ENCODE assay signal across 8 mouse cellular contexts in the genomic region with DNA sequence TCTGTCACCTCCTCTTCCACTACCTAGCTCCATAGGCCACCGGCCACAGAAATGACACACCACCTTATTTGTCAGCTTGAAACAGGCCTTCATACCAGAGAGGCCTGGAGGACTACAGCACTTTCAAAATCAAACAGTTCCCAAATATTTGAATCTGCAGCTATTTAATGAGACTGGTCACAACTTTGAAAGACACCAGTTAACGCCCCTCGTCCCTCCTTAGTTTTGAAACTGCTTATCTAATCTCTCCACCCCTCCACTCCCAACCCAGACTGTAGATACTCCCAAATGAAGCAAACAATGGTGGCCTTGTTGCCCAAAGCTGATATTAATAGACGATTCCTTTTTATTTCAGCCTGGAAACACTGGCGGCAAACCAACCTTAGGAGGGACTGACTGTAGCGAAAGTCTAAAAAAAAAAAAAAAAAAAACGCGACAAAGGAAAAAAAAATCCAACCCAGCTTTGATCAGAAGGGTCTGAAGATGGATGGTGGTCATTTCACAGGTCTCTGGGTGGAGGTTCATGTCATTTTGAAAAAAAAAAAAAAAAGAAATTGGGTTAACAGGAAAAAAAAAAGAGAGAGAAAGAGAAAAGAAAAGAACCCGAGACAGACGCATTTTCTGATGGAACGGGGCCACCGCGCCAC.
DNase-seq lines count a peak whose midpoint lies in the region; ATAC-seq and TF ChIP-seq lines count a peak whose summit lies in the region.

No protein-coding gene starts in this region.

- TF ChIP-seq CTCF in heart, adult 2 months (IDR thresholded peaks at IDR 0.05), result no peak
- TF ChIP-seq CTCF in ES-Bruce4 (IDR thresholded peaks at IDR 0.05; ENCODE audit: low read depth, low read length), result no peak
- no peak for TF ChIP-seq CTCF in forebrain, postnatal 0 days (IDR thresholded peaks at IDR 0.05; ENCODE audit: low read depth)

- no peaks in the 10 kb centered on the region for H3K36me3 ChIP-seq in heart, embryonic 11.5 days (ENCODE audit: control insufficient read depth, insufficient read depth, low read length)
- H3K36me3 ChIP-seq in heart, adult 2 months (ENCODE audit: control insufficient read depth, insufficient read depth, low read length), result no peaks in the 10 kb centered on the region
- H3K36me3 ChIP-seq in ES-Bruce4 (ENCODE audit: control insufficient read depth, insufficient read depth, low read length, poor library complexity, severe bottlenecking), result no peaks in the 10 kb centered on the region
- no peaks in the 10 kb centered on the region for H3K36me3 ChIP-seq in forebrain, postnatal 0 days (ENCODE audit: insufficient read depth)
- H3K36me3 ChIP-seq in liver, embryonic 16.5 days (ENCODE audit: control insufficient read depth, insufficient read depth), result no peaks in the 10 kb centered on the region

- H3K79me2 ChIP-seq in heart, adult 2 months (replicated peaks; ENCODE audit: control insufficient read depth, insufficient read depth, low read length), result no peaks in the 10 kb centered on the region

- no peak for DNase-seq in heart, adult 2 months
- DNase-seq in forebrain, postnatal 0 days, result peak; percentile 34
- DNase-seq in layer of hippocampus, adult 9-10 months (ENCODE audit: low spot score), result no peak
- DNase-seq in layer of hippocampus, adult 8-10 months (ENCODE audit: low spot score in 2 of 2), result no peak
- no peak for DNase-seq in frontal cortex, postnatal 14 days (ENCODE audit: low spot score in 2 of 2)

- TF ChIP-seq EP300 in heart, adult 2 months (IDR thresholded peaks at IDR 0.05; ENCODE audit: insufficient read depth, low read depth, low read length), result no peak
- TF ChIP-seq EP300 in ES-Bruce4 (IDR thresholded peaks at IDR 0.05; ENCODE audit: insufficient read depth, low read depth, low read length), result no peak

- H3K4me3 ChIP-seq in heart, embryonic 11.5 days (ENCODE audit: low read depth, low read length), result no peak overlapping the region; the same call in 1 of the 2 replicates
- no peak overlapping the region for H3K4me3 ChIP-seq in heart, adult 2 months
- H3K4me3 ChIP-seq in ES-Bruce4 (ENCODE audit: low read depth, low read length), result no peak overlapping the region
- H3K4me3 ChIP-seq in forebrain, postnatal 0 days (ENCODE audit: low read depth, low read length), result peak overlapping the region; percentile 17
- H3K4me3 ChIP-seq in liver, embryonic 16.5 days (ENCODE audit: low read depth, low read length), result no peak overlapping the region

- no peaks in the 10 kb centered on the region for H3K9me3 ChIP-seq in heart, embryonic 11.5 days (replicated peaks; ENCODE audit: control insufficient read depth, low read length)
- H3K9me3 ChIP-seq in ES-Bruce4 (replicated peaks; ENCODE audit: control insufficient read depth, insufficient read depth, low read length, poor library complexity, severe bottlenecking), result no peaks in the 10 kb centered on the region
- H3K9me3 ChIP-seq in forebrain, postnatal 0 days (ENCODE audit: low read length), result no peaks in the 10 kb centered on the region; the same call in 1 of the 2 replicates
- no peaks in the 10 kb centered on the region for H3K9me3 ChIP-seq in liver, embryonic 16.5 days (replicated peaks; ENCODE audit: control insufficient read depth, low read length)

- H3K4me2 ChIP-seq in heart, embryonic 11.5 days, result peak overlapping the region; percentile 54
- peak overlapping the region; percentile 37 for H3K4me2 ChIP-seq in forebrain, postnatal 0 days (ENCODE audit: low read depth)
- H3K4me2 ChIP-seq in liver, embryonic 16.5 days (ENCODE audit: low read depth, low read length), result peak overlapping the region; percentile 44

- H3K9ac ChIP-seq in heart, embryonic 11.5 days (ENCODE audit: low read depth, low read length), result no peak overlapping the region
- H3K9ac ChIP-seq in heart, adult 2 months (ENCODE audit: low read depth, low read length), result no peak overlapping the region
- 0 out of 2 replicates have a peak overlapping the region, but pooled peaks have one; percentile 18 for H3K9ac ChIP-seq in ES-Bruce4 (ENCODE audit: low read depth, poor library complexity, severe bottlenecking)
- H3K9ac ChIP-seq in forebrain, postnatal 0 days, result no peak overlapping the region
- no peak overlapping the region for H3K9ac ChIP-seq in liver, embryonic 16.5 days (ENCODE audit: low read depth, low read length)

- ATAC-seq in heart, embryonic 11.5 days (replicated peaks; ENCODE audit: insufficient number of reproducible peaks, low FRiP score, low TSS enrichment), result no peak
- ATAC-seq in forebrain, postnatal 0 days, result no peak
- ATAC-seq in liver, embryonic 16.5 days (ENCODE audit: low read depth), result no peak

- 0 out of 2 replicates have a peak, but pooled peaks cover 3% of the 10 kb centered on the region for H3K27me3 ChIP-seq in heart, embryonic 11.5 days (ENCODE audit: control insufficient read depth, insufficient read depth, low read length)
- H3K27me3 ChIP-seq in heart, adult 2 months (ENCODE audit: control insufficient read depth, insufficient read depth, low read length), result no peaks in the 10 kb centered on the region
- H3K27me3 ChIP-seq in ES-Bruce4 (ENCODE audit: control insufficient read depth, insufficient read depth, low read length, poor library complexity, severe bottlenecking), result no peaks in the 10 kb centered on the region
- H3K27me3 ChIP-seq in forebrain, postnatal 0 days (ENCODE audit: insufficient read depth, low read length), result no peaks in the 10 kb centered on the region; the same call in 1 of the 2 replicates
- H3K27me3 ChIP-seq in liver, embryonic 16.5 days (ENCODE audit: control insufficient read depth, insufficient read depth, low read depth, low read length), result no peaks in the 10 kb centered on the region; the same call in 1 of the 2 replicates

- intact Hi-C loops in heart, adult 2 months (cut with DNase I), result loop anchor here (2.0 kb wide), 1 partner anchor 40 kb away; no protein-coding TSS in a partner anchor

- H3K4me1 ChIP-seq in heart, embryonic 11.5 days (ENCODE audit: control insufficient read depth, insufficient read depth, low read length), result no peaks in the 10 kb centered on the region
- H3K4me1 ChIP-seq in heart, adult 2 months (ENCODE audit: control insufficient read depth, insufficient read depth, low read length), result peaks cover 4% of the 10 kb centered on the region
- H3K4me1 ChIP-seq in ES-Bruce4 (ENCODE audit: control insufficient read depth, insufficient read depth, low read length), result no peaks in the 10 kb centered on the region
- no peaks in the 10 kb centered on the region for H3K4me1 ChIP-seq in forebrain, postnatal 0 days (ENCODE audit: insufficient read depth)
- peaks cover 12% of the 10 kb centered on the region for H3K4me1 ChIP-seq in liver, embryonic 16.5 days (ENCODE audit: control insufficient read depth, low read depth, low read length)

- WGBS in heart, embryonic 11.5 days (ENCODE audit: insufficient replicate concordance), result 7% methylated on average over 13 of the region's 13 CpGs
- 25% methylated on average over 13 of the region's 13 CpGs for WGBS in heart, adult 2 months
- WGBS in forebrain, postnatal 0 days, result 14% methylated on average over 13 of the region's 13 CpGs
- 12% methylated on average over 13 of the region's 13 CpGs for WGBS in liver, embryonic 16.5 days (ENCODE audit: insufficient replicate concordance)

- H3K27ac ChIP-seq in heart, embryonic 11.5 days (ENCODE audit: low read depth, low read length), result no peak overlapping the region
- no peak overlapping the region for H3K27ac ChIP-seq in heart, adult 2 months
- H3K27ac ChIP-seq in ES-Bruce4 (ENCODE audit: insufficient read depth, low read length), result no peak overlapping the region
- H3K27ac ChIP-seq in forebrain, postnatal 0 days (ENCODE audit: low read depth, low read length), result no peak overlapping the region
- H3K27ac ChIP-seq in liver, embryonic 16.5 days (ENCODE audit: low read length), result no peak overlapping the region

- TF ChIP-seq POLR2A in heart, adult 2 months (IDR thresholded peaks at IDR 0.05; ENCODE audit: insufficient read depth, low read depth, low read length), result no peak
- no peak for TF ChIP-seq POLR2A in ES-Bruce4 (IDR thresholded peaks at IDR 0.05; ENCODE audit: insufficient read depth, low read length)
